Mouse (Mus musculus) lung, embryonic 16.5 days (tissue): ENCODE measurements around the gene Zdhhc6. TPM values are rescaled to one million over a fixed set of nuclear protein-coding genes. Genes with fewer than 3 reads are reported as not detected.

Experiments
- ATAC-seq: fragments of 200-750 bp; cut with Nextera tagmentation; 2 replicates; pipeline ENCODE4 v1.8.0; 2017; ENCODE audit warnings: low read depth, mild to moderate bottlenecking, moderate library complexity
- H3K27ac ChIP-seq: fragments of 300-500 bp; sonication (generic); 2 replicates; pipeline ENCODE4 v1.5.1; 2014; ENCODE audit warnings: mild to moderate bottlenecking, control low read depth, low read length
- H3K27me3 ChIP-seq: fragments of 300-500 bp; sonication (generic); 2 replicates; pipeline ENCODE4 v1.6.1; 2014; ENCODE audit warnings: low read depth, low read length, mixed read lengths; ENCODE audit not compliant: control insufficient read depth, insufficient read depth
- H3K36me3 ChIP-seq: fragments of 300-500 bp; sonication (generic); 2 replicates; pipeline ENCODE4 v1.6.1; 2014; ENCODE audit warnings: low read length; ENCODE audit not compliant: control insufficient read depth, insufficient read depth
- H3K4me1 ChIP-seq: fragments of 300-500 bp; sonication (generic); replicated peaks from 2 replicates; pipeline ENCODE4 v1.6.1; 2014; ENCODE audit warnings: low read length, mixed read lengths; ENCODE audit not compliant: control insufficient read depth, insufficient read depth
- H3K4me2 ChIP-seq: fragments of 300-500 bp; sonication (generic); 2 replicates; pipeline ENCODE4 v1.6.1; 2014; ENCODE audit warnings: low read depth, low read length, control low read depth
- H3K4me3 ChIP-seq: fragments of 300-500 bp; sonication (generic); 2 replicates; pipeline ENCODE4 v1.5.1; 2014; ENCODE audit warnings: mild to moderate bottlenecking, low read length, control low read depth
- H3K9ac ChIP-seq: fragments of 300-500 bp; sonication (generic); 2 replicates; pipeline ENCODE4 v1.6.1; 2014; ENCODE audit warnings: low read length, control low read depth
- H3K9me3 ChIP-seq: fragments of 300-500 bp; sonication (generic); 2 replicates; pipeline ENCODE4 v1.6.1; 2016; ENCODE audit warnings: low read length; ENCODE audit not compliant: control insufficient read depth
- WGBS: fragments of 180-500 bp; shearing (Covaris S2); extraction: QIAGEN DNeasy Blood & Tissue Kit; methylation state at CpG from one replicate; pipeline ENCODE4 v1.1.7; 2014; 5-methylcytosine and 5-hydroxymethylcytosine counted together
- polyA plus RNA-seq: library from polyadenylated mRNA; unstranded; fragments of >200 nt; fragmentation: Nextera tagmentation; extraction: Ambion mirVana; gene quantifications from 2 replicates; pipeline ENCODE4 v1.2.1, GENCODE M21; 2015

Zdhhc6 gene
- polyA plus RNA-seq, 1 experiment from 2014 or later, result 101 TPM

DNA sequence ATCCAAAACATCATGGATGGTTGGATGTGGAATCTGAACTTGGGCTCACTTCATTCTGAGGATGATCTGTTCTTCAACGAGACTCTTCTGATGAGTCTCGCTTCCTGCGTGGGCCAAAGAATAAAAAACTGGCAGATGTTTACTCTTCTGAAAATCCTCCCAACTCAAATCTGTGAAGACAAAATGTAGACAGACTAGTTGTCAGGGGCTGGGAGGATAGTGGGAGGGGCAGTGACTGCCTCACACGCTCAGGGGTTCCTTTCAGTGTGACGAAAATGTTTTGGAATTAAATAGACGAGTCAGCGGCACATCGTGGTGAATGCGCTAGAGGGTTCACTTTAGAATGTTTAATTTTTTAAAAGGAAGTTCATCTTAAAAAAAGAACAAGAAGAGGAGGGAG lies 59.7 kb downstream of the Zdhhc6 start:
- no peaks in the 10 kb centered on the region for H3K36me3 ChIP-seq
- H3K4me2 ChIP-seq, result peak overlapping the region; percentile 27; the same call in 1 of the 2 replicates
- H3K9me3 ChIP-seq, result no peaks in the 10 kb centered on the region
- 0 out of 2 replicates have a peak overlapping the region, but pooled peaks have one; percentile 6 for H3K4me3 ChIP-seq
- H3K27ac ChIP-seq, result no peak overlapping the region; the same call in 1 of the 2 replicates
- ATAC-seq, result no peak
- H3K9ac ChIP-seq, result peak overlapping the region; percentile 31; the same call in 1 of the 2 replicates
- no peaks in the 10 kb centered on the region for H3K27me3 ChIP-seq
- peaks cover 26% of the 10 kb centered on the region for H3K4me1 ChIP-seq
- 41% methylated on average over 9 of the region's 9 CpGs for WGBS

GRCm38 (mm10) chr19:55254513-55255016 lies 61.3 kb downstream of the Zdhhc6 start:
- peak; percentile 53 for ATAC-seq

GRCm38 (mm10) chr19:55253570-55254441 lies 62.0 kb downstream of the Zdhhc6 start:
- peak overlapping the region; percentile 98 for H3K27ac ChIP-seq
- peaks cover 20% of the 10 kb centered on the region for H3K4me1 ChIP-seq
- whole genome bisulfite sequencing, result under 1% methylated on average over 32 of the region's 32 CpGs
- no peaks in the 10 kb centered on the region for H3K27me3 ChIP-seq
- peak overlapping the region; percentile 80 for H3K4me3 ChIP-seq
- peak; percentile 67 for ATAC-seq
- no peaks in the 10 kb centered on the region for H3K9me3 ChIP-seq
- H3K4me2 ChIP-seq, result peak overlapping the region; percentile 93
- H3K9ac ChIP-seq, result peak overlapping the region; percentile 87
- no peaks in the 10 kb centered on the region for H3K36me3 ChIP-seq

More at GRCm38 (mm10) chr19:55254513-55255016, 61.3 kb downstream of the Zdhhc6 start:
- H3K36me3 ChIP-seq, result no peaks in the 10 kb centered on the region
- peak overlapping the region; percentile 80 for H3K4me3 ChIP-seq
- peaks cover 20% of the 10 kb centered on the region for H3K4me1 ChIP-seq
- peak overlapping the region; percentile 98 for H3K27ac ChIP-seq
- no peaks in the 10 kb centered on the region for H3K27me3 ChIP-seq
- H3K4me2 ChIP-seq, result peak overlapping the region; percentile 93
- no peaks in the 10 kb centered on the region for H3K9me3 ChIP-seq
- peak overlapping the region; percentile 87 for H3K9ac ChIP-seq
- 10% methylated on average over 5 of the region's 5 CpGs for WGBS

DNA sequence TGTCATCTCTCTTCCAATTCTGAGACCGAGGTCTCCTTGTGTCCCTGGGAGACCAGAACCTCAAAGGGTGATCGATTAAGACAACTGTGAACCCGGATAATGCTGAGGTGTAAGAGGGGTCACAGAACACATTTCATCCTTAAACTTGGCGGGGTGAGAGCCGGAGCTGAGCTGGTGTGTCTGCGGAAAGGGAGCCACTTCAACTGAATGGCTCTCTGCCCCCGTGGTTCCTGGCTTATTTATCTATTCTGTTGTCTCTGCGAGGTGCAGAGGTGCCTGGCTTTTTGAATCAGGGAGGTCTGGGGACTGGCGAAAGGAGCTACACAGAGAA lies 62.6 kb downstream of the Zdhhc6 start:
- Histone ChIP-seq H3K9ac (peak overlapping the region; percentile 87), H3K27me3 (no peaks in the 10 kb centered on the region), H3K27ac (peak overlapping the region; percentile 98), H3K4me3 (peak overlapping the region; percentile 80), H3K4me1 (peaks cover 21% of the 10 kb centered on the region), H3K9me3 (no peaks in the 10 kb centered on the region), H3K36me3 (no peaks in the 10 kb centered on the region), H3K4me2 (peak overlapping the region; percentile 93)
- WGBS, result under 1% methylated on average over 9 of the region's 9 CpGs
- peak; percentile 10; the same call in 1 of the 2 replicates for ATAC-seq

GRCm38 (mm10) chr19:55251383-55252124 lies 64.3 kb downstream of the Zdhhc6 start, which contains the start of gene Acsl5:
Acsl5 (plus strand) TSS chr19:55251938.
- 89% methylated on average over 9 of the region's 9 CpGs for WGBS
- ATAC-seq, result no peak
- peak within 1 kb of the TSS; percentile 93; the same call in 1 of the 2 replicates for H3K4me2 ChIP-seq
- peaks cover 18% of the 10 kb centered on the region for H3K4me1 ChIP-seq
- H3K9ac ChIP-seq, result no peak within 1 kb of the TSS
- H3K9me3 ChIP-seq, result no peaks in the 10 kb centered on the region
- no peaks in the 10 kb centered on the region for H3K27me3 ChIP-seq
- no peak within 1 kb of the TSS for H3K27ac ChIP-seq
- no peaks in the 10 kb centered on the region for H3K36me3 ChIP-seq
- no peak within 1 kb of the TSS for H3K4me3 ChIP-seq

DNA sequence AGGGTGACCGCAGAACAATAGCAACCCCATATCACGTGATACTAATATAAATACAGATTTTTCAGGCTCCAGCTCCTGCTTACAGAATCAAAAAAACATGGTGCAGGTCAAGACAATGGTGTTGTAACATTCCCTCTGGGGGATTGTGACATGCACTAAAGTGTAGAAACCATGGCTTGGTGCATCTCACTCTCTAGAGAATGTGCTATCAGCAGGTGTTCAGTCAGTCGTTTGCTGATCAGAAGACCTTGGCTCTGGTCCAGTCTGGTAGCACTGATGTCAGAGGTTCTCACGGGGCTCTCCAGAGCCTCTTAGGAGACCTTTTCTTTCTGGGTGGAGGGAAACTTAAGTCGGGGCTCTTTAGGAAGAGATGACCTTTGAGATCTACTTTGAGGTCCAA lies 65.4 kb downstream of the Zdhhc6 start:
- H3K27me3 ChIP-seq, result no peaks in the 10 kb centered on the region
- no peak overlapping the region for H3K4me2 ChIP-seq

DNA sequence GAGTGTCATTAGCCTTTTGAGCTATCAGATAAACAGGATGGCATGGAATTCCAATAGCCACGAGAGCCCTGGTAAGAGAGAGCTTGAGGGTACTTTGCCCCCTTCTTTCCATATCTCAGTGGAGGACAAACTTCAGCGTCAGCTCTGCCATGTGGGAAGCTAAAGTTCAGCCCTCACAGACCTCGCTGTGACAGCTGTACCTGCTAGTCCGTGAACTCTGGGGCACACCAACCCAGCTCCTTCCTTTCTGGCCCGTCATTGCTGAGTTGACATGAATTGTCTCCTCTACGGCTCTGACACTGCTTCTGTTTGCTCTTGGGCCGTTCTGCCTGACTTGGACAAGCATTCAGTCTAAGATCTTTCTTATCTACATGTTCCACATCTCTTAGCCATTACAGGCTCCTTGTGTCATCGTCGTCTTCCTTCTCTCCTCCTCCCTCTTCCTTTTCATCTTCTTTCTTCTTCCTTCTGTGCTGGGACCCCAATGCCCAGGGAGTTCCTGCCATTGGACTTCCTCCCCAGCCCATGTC lies 67.8 kb downstream of the Zdhhc6 start:
- Histone ChIP-seq H3K4me1 (peaks cover 19% of the 10 kb centered on the region), H3K9me3 (no peaks in the 10 kb centered on the region), H3K27ac (peak overlapping the region; percentile 33; the same call in 1 of the 2 replicates), H3K27me3 (no peaks in the 10 kb centered on the region), H3K36me3 (no peaks in the 10 kb centered on the region), H3K9ac (no peak overlapping the region), H3K4me3 (no peak overlapping the region), H3K4me2 (no peak overlapping the region)
- 30% methylated on average over 9 of the region's 9 CpGs for WGBS
- no peak for ATAC-seq

More for the DNA sequence above, 65.4 kb downstream of the Zdhhc6 start:
- Histone ChIP-seq H3K27ac (no peak overlapping the region), H3K4me1 (peaks cover 18% of the 10 kb centered on the region), H3K36me3 (no peaks in the 10 kb centered on the region), H3K4me3 (no peak overlapping the region), H3K9me3 (no peaks in the 10 kb centered on the region), H3K9ac (no peak overlapping the region)
- no peak for ATAC-seq
- 67% methylated on average over 5 of the region's 5 CpGs for WGBS

DNA sequence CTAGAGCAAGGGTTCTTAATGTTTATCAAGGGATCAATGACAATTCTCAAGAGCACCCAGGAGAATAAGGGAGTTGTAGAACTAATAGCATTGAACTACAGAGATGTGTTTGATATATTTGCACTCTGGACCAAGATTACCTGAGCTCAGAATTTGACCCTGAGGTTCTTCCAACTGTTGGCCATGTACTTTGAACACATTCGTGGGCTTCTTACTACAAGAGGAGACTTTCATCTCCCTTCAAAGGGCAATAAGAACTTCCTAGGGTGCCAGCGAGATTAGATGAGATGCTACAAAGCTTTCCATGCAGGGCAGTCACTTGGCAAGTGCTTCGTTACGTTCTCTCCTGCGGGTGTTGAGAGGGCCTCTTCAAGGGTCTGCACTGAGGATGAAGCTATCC lies 68.3 kb downstream of the Zdhhc6 start:
- no peak overlapping the region for H3K27ac ChIP-seq
- 42% methylated on average over 5 of the region's 5 CpGs for WGBS
- H3K27me3 ChIP-seq, result no peaks in the 10 kb centered on the region
- no peaks in the 10 kb centered on the region for H3K36me3 ChIP-seq
- H3K4me2 ChIP-seq, result no peak overlapping the region
- no peak overlapping the region for H3K4me3 ChIP-seq
- no peak overlapping the region for H3K9ac ChIP-seq
- H3K9me3 ChIP-seq, result no peaks in the 10 kb centered on the region
- no peak for ATAC-seq
- peaks cover 16% of the 10 kb centered on the region for H3K4me1 ChIP-seq
